Comparison of ENCODE assay signal across 16 mouse cellular contexts in genomic region chr3:149115901-149116300, GRCm38 (mm10).
A peak's percentile ranks its signal among the peaks of the same experiment; 100 is the strongest.
DNase-seq lines count a peak whose midpoint lies in the region; ATAC-seq and TF ChIP-seq lines count a peak whose summit lies in the region.
"Had no signal": no experiment of that assay in that cellular context is flagged by ENCODE, and none has a peak within 500 bp of the region (broad histone marks: within the 10 kb centered on the region; RNA-seq: fewer than 3 reads in every experiment).

No protein-coding gene starts in this region.

- no peak overlapping the region for H3K4me3 ChIP-seq in forebrain, embryonic 12.5 days (replicated peaks)
- no peak overlapping the region for H3K4me3 ChIP-seq in forebrain, embryonic 10.5 days
- H3K4me3 ChIP-seq in lung, embryonic 16.5 days (ENCODE audit: low read length): no peak overlapping the region
- H3K4me3 ChIP-seq in lung, postnatal 0 days (ENCODE audit: low read depth, low read length): no peak overlapping the region
- no peak overlapping the region for H3K4me3 ChIP-seq in heart, embryonic 14.5 days (ENCODE audit: control insufficient read depth in 1 of 2, insufficient read depth in 1 of 2, low read depth in 1 of 2, low read length in 2 of 2)
- no peak overlapping the region for H3K4me3 ChIP-seq in stomach, postnatal 0 days (ENCODE audit: low read depth, low read length)
- H3K4me3 ChIP-seq in midbrain, embryonic 10.5 days: no peak overlapping the region
- H3K4me3 ChIP-seq: forebrain, embryonic 13.5 days; limb, embryonic 12.5 days; neural tube, embryonic 15.5 days; stomach, embryonic 15.5 days had no signal

- peaks cover 3% of the 10 kb centered on the region; the same call in 1 of the 2 replicates for H3K4me1 ChIP-seq in forebrain, embryonic 12.5 days
- peaks cover 25% of the 10 kb centered on the region for H3K4me1 ChIP-seq in forebrain, embryonic 10.5 days
- H3K4me1 ChIP-seq in lung, embryonic 16.5 days (replicated peaks; ENCODE audit: control insufficient read depth, insufficient read depth, low read length): peaks cover 31% of the 10 kb centered on the region
- H3K4me1 ChIP-seq in lung, postnatal 0 days (ENCODE audit: insufficient read depth, low read depth, low read length): peaks cover 8% of the 10 kb centered on the region; the same call in 1 of the 2 replicates
- H3K4me1 ChIP-seq in heart, embryonic 14.5 days (ENCODE audit: control insufficient read depth in 2 of 2, insufficient read depth in 2 of 2, low read length in 2 of 2): peaks cover 26 to 36% of the 10 kb centered on the region in 2 experiments
- H3K4me1 ChIP-seq in stomach, postnatal 0 days (replicated peaks; ENCODE audit: control insufficient read depth, insufficient read depth): peaks cover 6% of the 10 kb centered on the region
- H3K4me1 ChIP-seq in midbrain, embryonic 10.5 days: peaks cover 24% of the 10 kb centered on the region
- H3K4me1 ChIP-seq: neural tube, embryonic 15.5 days had no signal

- no peak overlapping the region for H3K4me2 ChIP-seq in forebrain, embryonic 12.5 days
- H3K4me2 ChIP-seq in lung, embryonic 16.5 days (ENCODE audit: low read depth, low read length): no peak overlapping the region
- no peak overlapping the region for H3K4me2 ChIP-seq in lung, postnatal 0 days (replicated peaks; ENCODE audit: low read depth, low read length)
- peak overlapping the region; percentile 33 for H3K4me2 ChIP-seq in heart, embryonic 14.5 days (ENCODE audit: low read length)
- H3K4me2 ChIP-seq in stomach, postnatal 0 days (replicated peaks; ENCODE audit: low read depth): no peak overlapping the region
- H3K4me2 ChIP-seq: forebrain, embryonic 13.5 days; limb, embryonic 12.5 days; neural tube, embryonic 15.5 days; stomach, embryonic 15.5 days had no signal

- H3K27me3 ChIP-seq in forebrain, embryonic 12.5 days: peaks cover 6% of the 10 kb centered on the region; the same call in 1 of the 2 replicates
- 0 out of 2 replicates have a peak, but pooled peaks cover 3% of the 10 kb centered on the region for H3K27me3 ChIP-seq in forebrain, embryonic 10.5 days (ENCODE audit: poor library complexity, severe bottlenecking)
- H3K27me3 ChIP-seq in lung, embryonic 16.5 days (ENCODE audit: control insufficient read depth, insufficient read depth, low read depth, low read length): no peaks in the 10 kb centered on the region
- H3K27me3 ChIP-seq in lung, postnatal 0 days (replicated peaks; ENCODE audit: insufficient read depth, low read length): no peaks in the 10 kb centered on the region
- no peaks in the 10 kb centered on the region for H3K27me3 ChIP-seq in heart, embryonic 14.5 days (ENCODE audit: control insufficient read depth, insufficient read depth, low read length)
- no peaks in the 10 kb centered on the region for H3K27me3 ChIP-seq in stomach, postnatal 0 days (ENCODE audit: control insufficient read depth, insufficient read depth, low read length)
- no peaks in the 10 kb centered on the region for H3K27me3 ChIP-seq in midbrain, embryonic 10.5 days (ENCODE audit: low read depth, poor library complexity, severe bottlenecking)
- H3K27me3 ChIP-seq: forebrain, embryonic 13.5 days; limb, embryonic 12.5 days; neural tube, embryonic 15.5 days; stomach, embryonic 15.5 days had no signal

- no peaks in the 10 kb centered on the region for H3K36me3 ChIP-seq in forebrain, embryonic 12.5 days (replicated peaks)
- no peaks in the 10 kb centered on the region for H3K36me3 ChIP-seq in forebrain, embryonic 10.5 days (replicated peaks)
- no peaks in the 10 kb centered on the region for H3K36me3 ChIP-seq in lung, embryonic 16.5 days (ENCODE audit: control insufficient read depth, insufficient read depth, low read length)
- no peaks in the 10 kb centered on the region for H3K36me3 ChIP-seq in lung, postnatal 0 days (ENCODE audit: insufficient read depth, low read length)
- no peaks in the 10 kb centered on the region for H3K36me3 ChIP-seq in heart, embryonic 14.5 days (ENCODE audit: control insufficient read depth, insufficient read depth, low read length)
- H3K36me3 ChIP-seq in stomach, postnatal 0 days (ENCODE audit: control insufficient read depth, insufficient read depth, low read length): no peaks in the 10 kb centered on the region
- no peaks in the 10 kb centered on the region for H3K36me3 ChIP-seq in midbrain, embryonic 10.5 days
- H3K36me3 ChIP-seq: limb, embryonic 12.5 days; neural tube, embryonic 15.5 days; stomach, embryonic 15.5 days had no signal

- no peak for TF ChIP-seq CTCF in lung, postnatal 0 days (IDR thresholded peaks at IDR 0.05)
- no peak for TF ChIP-seq CTCF in stomach, postnatal 0 days (IDR thresholded peaks at IDR 0.05; ENCODE audit: low read depth)

- TF ChIP-seq EP300 in lung, postnatal 0 days (IDR thresholded peaks at IDR 0.05): no peak
- TF ChIP-seq EP300 in stomach, postnatal 0 days (optimal IDR thresholded peaks at IDR 0.05): no peak

- no peaks in the 10 kb centered on the region for H3K9me3 ChIP-seq in forebrain, embryonic 12.5 days
- H3K9me3 ChIP-seq in forebrain, embryonic 10.5 days: no peaks in the 10 kb centered on the region
- H3K9me3 ChIP-seq in lung, embryonic 16.5 days (ENCODE audit: control insufficient read depth, low read length): no peaks in the 10 kb centered on the region
- no peaks in the 10 kb centered on the region for H3K9me3 ChIP-seq in lung, postnatal 0 days (ENCODE audit: low read length)
- no peaks in the 10 kb centered on the region for H3K9me3 ChIP-seq in heart, embryonic 14.5 days (ENCODE audit: control insufficient read depth, low read length)
- H3K9me3 ChIP-seq in stomach, postnatal 0 days (ENCODE audit: control insufficient read depth, low read length): no peaks in the 10 kb centered on the region
- no peaks in the 10 kb centered on the region for H3K9me3 ChIP-seq in midbrain, embryonic 10.5 days (replicated peaks)
- H3K9me3 ChIP-seq: forebrain, embryonic 13.5 days; limb, embryonic 12.5 days; neural tube, embryonic 15.5 days; stomach, embryonic 15.5 days had no signal

- DNase-seq in forebrain, embryonic 10.5 days (ENCODE audit: extremely low spot score, low spot score): no peak
- DNase-seq in lung, postnatal 0 days (ENCODE audit: low spot score): no peak
- DNase-seq in stomach, postnatal 0 days (ENCODE audit: low spot score): no peak
- DNase-seq in midbrain, embryonic 10.5 days (ENCODE audit: low spot score): no peak
- DNase-seq: adrenal gland, adult 2 months; lung, adult 2 months; right cerebral cortex, postnatal 14 days had no signal

- 0 out of 2 replicates have a peak, but pooled peaks have one; percentile 33 for ATAC-seq in forebrain, embryonic 12.5 days (ENCODE audit: low FRiP score)
- ATAC-seq in lung, embryonic 16.5 days (ENCODE audit: low read depth): no peak
- no peak for ATAC-seq in lung, postnatal 0 days
- ATAC-seq in heart, embryonic 14.5 days (ENCODE audit: insufficient number of reproducible peaks, insufficient read depth, low FRiP score, low read depth): no peak
- ATAC-seq in stomach, postnatal 0 days (ENCODE audit: low FRiP score, low TSS enrichment): no peak
- ATAC-seq in granulocyte monocyte progenitor cell, adult 5-6 weeks (replicated peaks; ENCODE audit: poor library complexity, severe bottlenecking): no peak
- ATAC-seq: forebrain, embryonic 13.5 days; midbrain, embryonic 16.5 days had no signal

- WGBS in forebrain, embryonic 12.5 days: 65% methylated on average over 12 of the region's 12 CpGs
- WGBS in forebrain, embryonic 10.5 days: 79% methylated on average over 12 of the region's 12 CpGs
- WGBS in lung, embryonic 16.5 days: 56% methylated on average over 12 of the region's 12 CpGs
- whole genome bisulfite sequencing in lung, postnatal 0 days: 56% methylated on average over 12 of the region's 12 CpGs
- 24% methylated on average over 12 of the region's 12 CpGs for WGBS in heart, embryonic 14.5 days
- 38% methylated on average over 12 of the region's 12 CpGs for WGBS in stomach, postnatal 0 days
- 80% methylated on average over 12 of the region's 12 CpGs for WGBS in midbrain, embryonic 10.5 days

- no peak overlapping the region for H3K9ac ChIP-seq in forebrain, embryonic 12.5 days
- no peak overlapping the region for H3K9ac ChIP-seq in lung, embryonic 16.5 days (ENCODE audit: low read length)
- no peak overlapping the region for H3K9ac ChIP-seq in lung, postnatal 0 days (replicated peaks; ENCODE audit: low read depth)
- no peak overlapping the region for H3K9ac ChIP-seq in heart, embryonic 14.5 days (ENCODE audit: low read length)
- H3K9ac ChIP-seq in stomach, postnatal 0 days (ENCODE audit: low read length): no peak overlapping the region
- H3K9ac ChIP-seq: forebrain, embryonic 13.5 days; limb, embryonic 12.5 days; neural tube, embryonic 15.5 days; stomach, embryonic 15.5 days had no signal

- H3K27ac ChIP-seq in forebrain, embryonic 12.5 days: no peak overlapping the region
- no peak overlapping the region for H3K27ac ChIP-seq in forebrain, embryonic 10.5 days
- H3K27ac ChIP-seq in lung, embryonic 16.5 days (ENCODE audit: low read length): peak overlapping the region; percentile 10; the same call in 1 of the 2 replicates
- H3K27ac ChIP-seq in lung, postnatal 0 days (ENCODE audit: low read length): no peak overlapping the region
- no peak overlapping the region for H3K27ac ChIP-seq in heart, embryonic 14.5 days (replicated peaks in 1 of 2; ENCODE audit: control insufficient read depth in 1 of 2, insufficient read depth in 1 of 2, low read depth in 2 of 2, low read length in 2 of 2)
- H3K27ac ChIP-seq in stomach, postnatal 0 days (replicated peaks): peak overlapping the region; percentile 49; the same call in 1 of the 2 replicates
- no peak overlapping the region for H3K27ac ChIP-seq in midbrain, embryonic 10.5 days (replicated peaks)
- H3K27ac ChIP-seq: forebrain, embryonic 13.5 days; limb, embryonic 12.5 days; neural tube, embryonic 15.5 days; stomach, embryonic 15.5 days had no signal

Comparison
In these comparisons a context has a peak if more than half of its experiments do, and no peak if none do; other contexts are left out.
1. H3K27ac ChIP-seq: peak in lung, embryonic 16.5 days (single experiment) and stomach, postnatal 0 days (single experiment); none in forebrain, embryonic 12.5 days (single experiment), forebrain, embryonic 10.5 days (single experiment), lung, postnatal 0 days (single experiment), heart, embryonic 14.5 days (0 of 2) and midbrain, embryonic 10.5 days (single experiment).